Mouse (Mus musculus) heart, adult 2 months (tissue): ENCODE results near the gene Ptprm.

Source experiments
- CTCF ChIP-seq: fragments of 200-600 bp; IDR thresholded peaks from 2 replicates; pipeline ENCODE4 v1.8.1; 2022; ENCODE audit warnings: antibody characterized with exemption, mild to moderate bottlenecking, moderate library complexity
- POLR2A ChIP-seq: fragments of 200-500 bp; IDR thresholded peaks from 2 replicates; pipeline ENCODE4 v1.6.1; 2011; ENCODE audit warnings: mild to moderate bottlenecking, low read depth, low read length, control low read depth; ENCODE audit not compliant: insufficient read depth

GRCm38 (mm10) chr17:67306066-67306845 lies 48.0 kb downstream of the Ptprm start:
- TF ChIP-seq POLR2A, result no peak
- TF ChIP-seq CTCF, result no peak
